Mouse (Mus musculus) heart, adult 8-10 months (tissue): Measurements from ENCODE around the gene Rrp1b. TPM values are rescaled to one million over a fixed set of nuclear protein-coding genes. Genes with fewer than 3 reads are reported as not detected.
"Not testable (repeated sequence)": the region's sequence is repeated elsewhere in the genome, so short reads cannot be mapped to it uniquely, and the experiment has no call there.

Experiments
- DNase-seq: peaks from one replicate; pipeline ENCODE4 v3.0.0; 2022; ENCODE audit warnings: low spot score
- total RNA-seq, 4 experiments: library from RNA; stranded (reverse); gene quantifications; 2 replicates each; pipeline ENCODE4 v1.2.4; 2022

The Rrp1b gene
- total RNA-seq, 4 experiments from 2014 or later = 5.4 to 9.0 (median 7.5) TPM

- DNase-seq = no peak
These were observed 51.2 kb downstream of the Rrp1b start for GRCm38 (mm10) chr17:32087069-32087468.

- no peak for DNase-seq
These were observed 55.1 kb downstream of the Rrp1b start for GRCm38 (mm10) chr17:32091032-32091363.

- DNase-seq = peak; percentile 65
These were observed 55.7 kb downstream of the Rrp1b start for GRCm38 (mm10) chr17:32091364-32092240.

- DNase-seq = no peak
These were observed 56.3 kb downstream of the Rrp1b start for GRCm38 (mm10) chr17:32092241-32092619.

GRCm38 (mm10) chr17:32092895-32093294, 57.0 kb downstream of the Rrp1b start:
- DNase-seq = no peak

- DNase-seq = no peak
These were observed 61.8 kb downstream of the Rrp1b start for GRCm38 (mm10) chr17:32097676-32098075.

GRCm38 (mm10) chr17:32098905-32099304, 63.0 kb downstream of the Rrp1b start:
- not testable (repeated sequence) for DNase-seq

- no peak for DNase-seq
These were observed 63.7 kb downstream of the Rrp1b start for GRCm38 (mm10) chr17:32099574-32099942.

- no peak for DNase-seq
These were observed 64.2 kb downstream of the Rrp1b start for GRCm38 (mm10) chr17:32099943-32100586.

- DNase-seq = no peak
These were observed 67.2 kb downstream of the Rrp1b start for GRCm38 (mm10) chr17:32103054-32103453.

GRCm38 (mm10) chr17:32106358-32106757, 70.5 kb downstream of the Rrp1b start:
- no peak for DNase-seq

GRCm38 (mm10) chr17:32107877-32108276, 72.0 kb downstream of the Rrp1b start:
- DNase-seq = no peak

GRCm38 (mm10) chr17:32108320-32109011, 72.6 kb downstream of the Rrp1b start:
- not testable (repeated sequence) for DNase-seq

GRCm38 (mm10) chr17:32109201-32109940, 73.5 kb downstream of the Rrp1b start:
- no peak for DNase-seq

- DNase-seq = peak; percentile 47
These were observed 74.5 kb downstream of the Rrp1b start for GRCm38 (mm10) chr17:32110424-32110823.

- DNase-seq = no peak
These were observed 75.3 kb downstream of the Rrp1b start for GRCm38 (mm10) chr17:32110980-32111780.

Other genes starting within 250 kb of the Rrp1b start
- 10 to 100 TPM; 19.0 to 34.0 (median 30.2) TPM for gene Sik1, start 180.3 kb upstream of the Rrp1b start, total RNA-seq
- 1 to 10 TPM; 1.3 to 3.0 (median 2.2) TPM for gene Hsf2bp, start 249 bp downstream of the Rrp1b start, total RNA-seq
- 10 to 100 TPM; 18.6 to 24.9 (median 21.6) TPM for gene Notch3, start 130.8 kb downstream of the Rrp1b start, total RNA-seq
- 1 to 10 TPM in 1 of 4 experiments, under 1 TPM in 3; 0.40 to 1.4 (median 0.69) TPM for gene Ephx3, start 153.4 kb downstream of the Rrp1b start, total RNA-seq
- gene Brd4, start 248.6 kb downstream of the Rrp1b start, total RNA-seq = 10 to 100 TPM; 48.1 to 61.7 (median 48.7) TPM